Mouse (Mus musculus) spleen, postnatal 10 days (tissue): ENCODE data around the gene Arpc5.
"Not testable (repeated sequence)": the region's sequence is repeated elsewhere in the genome, so short reads cannot be mapped to it uniquely, and the experiment has no call there.

Experiments used
- DNase-seq, 2 experiments: peaks; one replicate each; pipeline ENCODE4 v3.0.0; 2021 to 2022; ENCODE audit warnings: low spot score in 2 of 2

Arpc5 gene

GRCm38 (mm10) chr1:152766032-152766772, at the start of gene Arpc5, which contains the start of gene Rgl1:
TSS of gene Arpc5 (plus strand) at chr1:152766542.
TSS of gene Rgl1 (minus strand) at chr1:152766351.
- DNase-seq, result peak; percentile 90 to 96

GRCm38 (mm10) chr1:152717329-152717728, 49.0 kb upstream of the Arpc5 start:
- no peak for DNase-seq

DNA sequence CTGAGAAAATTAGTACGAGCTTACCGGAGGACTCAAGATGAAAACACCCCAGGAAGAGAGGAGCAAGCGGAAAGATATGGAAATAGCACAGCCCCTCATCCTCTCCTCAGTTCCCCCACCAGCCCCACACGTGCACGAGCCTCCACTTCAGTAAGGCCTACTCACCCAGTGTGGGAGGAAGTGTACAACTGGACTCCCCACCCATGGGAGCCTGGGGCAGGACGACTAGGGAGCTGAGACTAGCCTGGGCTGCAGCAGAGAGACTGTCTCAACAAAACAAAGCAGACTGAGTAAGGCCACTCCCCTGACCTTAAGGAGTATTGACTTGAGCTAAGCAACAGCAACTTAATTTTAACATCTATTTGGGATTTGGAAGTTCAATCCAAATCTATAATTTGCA, 48.1 kb upstream of the Arpc5 start:
- DNase-seq, result no peak

- no peak for DNase-seq
Observed at GRCm38 (mm10) chr1:152720969-152721368, 45.4 kb upstream of the Arpc5 start.

DNA sequence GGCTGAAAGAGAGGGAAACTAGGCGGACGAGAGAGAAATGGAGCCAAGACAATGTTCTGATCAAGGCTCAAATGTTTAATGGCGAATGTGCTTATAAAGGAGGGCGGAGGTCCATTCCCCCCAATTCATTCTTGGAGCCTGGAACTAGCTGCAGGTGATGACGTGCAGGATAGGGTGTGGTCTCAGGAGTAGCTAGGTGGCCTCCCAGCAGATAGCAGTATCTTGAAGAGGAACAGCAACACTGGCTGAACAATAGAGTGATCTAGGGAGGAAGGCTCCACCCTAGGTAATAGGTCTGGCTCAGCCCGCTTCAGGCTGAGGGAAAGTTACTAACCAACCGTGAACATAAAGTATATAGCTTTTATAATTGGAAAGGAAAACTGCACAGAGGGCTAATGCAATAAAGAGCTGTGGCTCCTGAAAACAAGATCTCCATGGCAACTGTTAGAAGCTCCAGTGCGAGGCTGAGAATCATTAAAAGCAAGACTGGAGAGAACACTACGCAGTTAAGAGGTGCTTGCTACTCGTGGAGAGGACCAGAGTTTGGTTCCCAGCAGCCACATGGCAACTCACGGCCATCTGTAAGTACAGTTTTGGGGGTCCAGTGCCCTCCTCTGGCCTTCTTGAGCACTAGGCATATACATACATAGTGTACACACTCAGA, 44.7 kb upstream of the Arpc5 start:
- no peak for DNase-seq

DNA sequence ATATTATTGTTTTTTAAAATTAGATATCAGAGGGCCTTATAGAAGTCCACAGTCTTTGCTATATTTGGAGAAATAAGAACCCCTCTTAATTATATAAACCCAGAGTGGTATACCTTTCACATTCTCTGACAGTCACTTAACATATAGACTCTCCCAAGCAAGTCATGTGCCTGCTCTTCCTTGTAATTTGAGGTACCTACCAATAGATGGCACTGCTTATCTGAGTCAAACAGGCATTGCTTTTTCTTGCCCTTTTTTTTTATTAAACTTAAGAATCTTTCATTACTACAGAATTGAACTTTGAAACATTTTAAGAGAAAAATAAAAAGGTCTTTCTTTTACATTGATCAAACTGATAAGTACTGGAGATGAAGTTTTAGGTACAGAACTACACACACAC, 42.1 kb upstream of the Arpc5 start:
- no peak for DNase-seq

GRCm38 (mm10) chr1:152726095-152726494, 40.2 kb upstream of the Arpc5 start:
- no peak for DNase-seq

DNA sequence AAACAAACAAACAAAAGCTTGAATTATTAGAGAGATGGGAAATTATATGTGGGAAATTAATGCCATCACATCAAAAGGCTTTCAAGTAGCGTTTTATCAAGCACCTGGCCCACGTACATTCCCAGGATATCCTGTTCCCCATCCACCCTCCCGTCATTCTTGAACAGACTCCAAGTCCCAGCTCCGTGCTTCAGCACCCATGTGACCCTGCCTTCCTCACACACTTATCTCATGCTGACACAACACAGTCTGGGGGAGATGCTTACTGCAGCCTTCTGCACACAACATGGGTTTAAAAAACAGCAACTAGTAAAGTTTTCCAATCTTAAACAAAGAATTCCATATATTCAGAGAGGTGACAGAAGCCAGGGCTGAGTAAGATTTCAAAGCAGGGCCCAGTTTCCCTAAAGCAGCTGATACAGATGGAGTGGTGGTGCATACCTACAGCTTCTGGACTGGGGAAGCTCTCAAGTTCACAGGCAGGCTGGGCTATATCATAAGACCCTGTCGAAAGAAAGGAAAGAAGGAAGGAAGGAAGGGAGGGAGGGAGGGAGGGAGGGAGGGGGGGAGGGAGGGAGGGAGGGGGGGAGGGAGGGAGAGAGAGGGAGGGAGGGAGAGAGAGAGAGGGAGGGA, 38.6 kb upstream of the Arpc5 start:
- no peak for DNase-seq

- no peak for DNase-seq
Observed at GRCm38 (mm10) chr1:152738793-152739192, 27.5 kb upstream of the Arpc5 start.

DNA sequence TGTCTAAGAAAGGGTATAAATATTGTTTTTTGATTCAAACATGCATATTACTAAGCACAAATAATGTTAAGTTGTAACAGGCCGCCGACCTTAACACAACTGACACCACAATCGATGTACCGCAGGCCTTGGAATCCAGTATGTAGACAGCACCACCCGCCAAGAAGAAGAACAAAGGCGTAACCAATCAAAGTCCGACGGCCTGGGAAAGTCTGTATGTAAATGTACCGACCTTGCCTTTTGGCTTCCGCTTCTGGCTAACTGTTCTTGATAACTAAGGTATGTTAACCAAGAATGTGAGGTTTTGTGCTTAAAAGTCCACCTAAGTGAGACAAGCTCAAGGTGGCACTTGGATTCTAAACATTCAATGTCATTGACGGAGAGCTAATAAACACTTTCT, 27.0 kb upstream of the Arpc5 start:
- no peak for DNase-seq

- DNase-seq, result no peak
Observed at GRCm38 (mm10) chr1:152743095-152743826, 23.1 kb upstream of the Arpc5 start.

GRCm38 (mm10) chr1:152746426-152746825, 19.9 kb upstream of the Arpc5 start:
- DNase-seq, result peak; percentile 39 to 80

DNA sequence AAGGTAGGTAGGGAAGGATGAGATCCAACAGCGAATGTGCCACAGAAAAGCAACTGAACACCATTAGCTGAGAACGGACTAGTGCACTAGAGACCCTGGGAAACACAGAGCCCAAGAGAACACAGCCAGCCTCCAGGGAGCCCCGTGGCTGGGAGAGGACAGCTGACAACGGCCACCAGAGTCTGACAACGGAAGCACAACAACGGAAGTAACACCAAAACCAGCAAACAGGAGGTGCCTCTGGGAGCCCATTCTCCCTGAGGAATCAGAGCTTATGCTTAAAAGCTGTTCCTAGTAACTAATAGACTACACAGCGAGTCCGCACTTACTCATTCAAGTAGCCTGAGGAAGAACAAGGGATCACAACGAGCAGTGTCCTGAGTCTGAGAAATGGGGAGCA, 17.1 kb upstream of the Arpc5 start:
- DNase-seq, result peak in 1 of 2 experiments; percentile 22

DNA sequence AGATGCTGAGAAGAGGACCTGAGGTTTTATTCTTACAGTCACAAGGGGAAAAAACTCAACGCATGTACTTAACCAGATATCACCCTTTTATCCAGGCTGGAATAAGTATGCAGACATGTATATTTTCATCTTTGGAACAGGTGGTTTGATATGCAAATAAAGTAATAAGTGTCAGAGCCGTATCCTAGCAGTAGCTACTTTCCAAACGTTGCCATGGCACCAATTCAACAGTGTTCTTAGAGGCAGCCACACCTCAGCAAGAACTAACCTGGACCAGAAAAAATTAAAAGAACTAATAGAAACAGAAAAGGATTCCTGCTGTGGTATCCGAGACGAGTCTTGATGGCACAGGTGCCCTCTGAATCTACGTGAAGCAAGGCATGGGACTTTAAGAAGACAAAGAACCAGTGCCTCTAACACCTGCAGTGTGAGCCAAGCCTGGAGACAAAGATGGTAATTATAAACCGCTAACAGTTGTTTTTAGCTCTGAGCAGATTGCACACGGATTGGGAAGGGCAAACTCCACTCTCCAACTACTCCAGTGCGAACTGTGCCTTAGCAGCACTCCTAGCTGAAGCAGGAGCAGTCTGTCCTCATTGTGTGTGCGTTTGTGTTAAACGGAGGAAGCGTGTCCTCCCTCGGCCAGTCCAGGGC, 15.9 kb upstream of the Arpc5 start, which contains the start of gene Apobec4:
Gene Apobec4 (plus strand): TSS at position 240 of the 654 bp plus-strand sequence.
- no peak for DNase-seq

DNA sequence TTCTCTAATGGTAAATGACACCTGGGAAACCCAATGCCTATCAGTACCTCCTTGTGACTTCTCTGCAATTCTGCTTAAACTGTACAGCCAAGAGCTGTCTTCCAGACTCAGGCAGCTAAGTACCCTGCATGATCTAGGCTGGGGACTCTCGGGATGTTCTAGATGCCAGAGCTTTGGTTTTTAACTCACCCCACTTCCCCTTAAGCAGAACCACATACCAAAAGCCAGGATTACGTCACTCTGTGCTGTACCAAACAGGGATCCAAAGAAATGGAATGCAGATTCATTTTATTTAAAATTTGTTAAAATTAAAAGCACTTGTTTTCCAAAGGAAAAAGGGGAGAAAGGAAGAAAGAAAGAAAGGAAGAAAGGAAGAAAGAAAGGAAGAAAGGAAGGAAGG, 4.6 kb upstream of the Arpc5 start:
- no peak for DNase-seq

DNA sequence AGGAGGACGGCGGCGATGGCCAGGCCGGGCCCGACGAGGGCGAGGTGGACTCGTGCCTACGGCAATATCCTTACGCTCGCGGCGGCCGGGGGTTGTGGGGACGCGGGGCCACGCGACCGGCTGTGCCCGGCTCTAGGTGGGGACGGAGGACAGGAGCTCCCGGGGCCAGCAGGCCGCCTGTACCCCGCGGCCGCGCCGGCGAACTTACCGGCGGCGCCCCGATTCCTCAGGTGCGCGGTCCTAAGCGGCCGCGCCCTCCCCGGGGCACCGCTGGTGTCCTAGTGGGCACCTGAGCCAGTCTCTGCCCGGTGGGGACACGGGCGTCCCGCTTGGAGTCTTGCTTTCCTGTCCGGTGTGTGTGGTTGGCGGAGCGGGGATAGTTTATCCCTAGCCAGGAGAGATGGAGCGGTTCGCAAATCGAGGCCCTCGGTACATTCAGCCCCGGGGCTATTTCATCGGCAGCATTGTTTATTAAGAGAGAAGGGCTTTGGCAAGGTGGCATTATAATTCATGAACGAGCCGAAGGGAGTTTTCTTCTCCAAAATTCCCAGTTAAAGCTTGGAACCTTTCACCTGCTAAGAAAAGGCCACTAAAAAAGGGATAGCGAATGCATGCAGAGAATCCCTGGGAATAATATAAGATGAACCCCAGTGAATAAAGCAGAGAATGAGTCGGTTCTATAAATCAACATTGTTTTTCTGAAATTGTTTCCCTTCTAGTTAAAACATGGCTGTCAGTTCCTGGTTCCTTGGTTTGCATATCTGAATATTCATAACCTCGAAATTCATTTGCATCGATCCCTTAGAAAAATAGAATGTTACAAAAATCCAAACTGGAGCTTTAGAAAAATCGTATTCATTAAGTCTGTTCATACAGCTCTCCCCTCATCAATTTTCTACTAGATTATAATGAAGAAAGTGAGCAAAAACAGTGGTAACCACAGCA, 734 bp downstream of the Arpc5 start:
- DNase-seq, result peak in 1 of 2 experiments; percentile 67

DNA sequence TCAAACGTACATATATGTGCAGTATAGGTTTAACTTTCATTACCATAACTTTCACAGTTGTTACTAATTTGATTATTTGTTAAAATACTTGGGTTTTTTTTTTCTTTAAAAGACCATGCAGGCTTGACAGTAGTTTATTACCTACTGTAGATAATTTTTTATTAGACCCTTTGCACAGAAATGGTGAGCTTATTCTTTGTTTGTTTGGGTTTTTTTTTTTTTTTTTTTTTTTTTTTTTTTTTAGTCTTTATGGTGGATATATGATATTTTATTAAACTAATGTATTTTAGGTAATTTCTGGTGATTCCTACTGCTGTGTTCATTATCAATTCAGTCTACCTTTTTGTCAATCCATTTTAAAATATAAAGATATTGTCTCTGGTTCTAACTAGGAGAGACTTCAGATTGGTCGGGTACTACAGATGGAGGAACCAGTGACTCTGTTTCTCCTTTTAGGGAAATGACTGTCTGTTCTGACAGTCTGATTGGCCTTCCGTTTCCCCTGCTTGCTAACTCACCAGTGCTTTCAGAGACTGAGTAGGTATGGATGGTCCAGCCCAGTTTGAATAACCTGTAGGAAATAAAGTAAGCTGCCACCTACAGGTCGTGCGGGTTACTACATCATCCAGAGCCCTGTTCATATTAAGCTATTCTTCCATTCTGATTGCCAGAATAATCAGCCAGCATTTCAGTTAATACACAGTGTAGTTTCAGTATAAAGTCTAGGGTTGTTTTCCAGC, 1.6 kb downstream of the Arpc5 start:
- DNase-seq, result peak; percentile 84 to 92

GRCm38 (mm10) chr1:152771016-152771415, 4.7 kb downstream of the Arpc5 start:
- no peak for DNase-seq

- not testable (repeated sequence) for DNase-seq
Observed at GRCm38 (mm10) chr1:152774601-152775000, 8.3 kb downstream of the Arpc5 start.
